Comparison of ENCODE assay signal across 10 mouse cellular contexts in the genomic region with DNA sequence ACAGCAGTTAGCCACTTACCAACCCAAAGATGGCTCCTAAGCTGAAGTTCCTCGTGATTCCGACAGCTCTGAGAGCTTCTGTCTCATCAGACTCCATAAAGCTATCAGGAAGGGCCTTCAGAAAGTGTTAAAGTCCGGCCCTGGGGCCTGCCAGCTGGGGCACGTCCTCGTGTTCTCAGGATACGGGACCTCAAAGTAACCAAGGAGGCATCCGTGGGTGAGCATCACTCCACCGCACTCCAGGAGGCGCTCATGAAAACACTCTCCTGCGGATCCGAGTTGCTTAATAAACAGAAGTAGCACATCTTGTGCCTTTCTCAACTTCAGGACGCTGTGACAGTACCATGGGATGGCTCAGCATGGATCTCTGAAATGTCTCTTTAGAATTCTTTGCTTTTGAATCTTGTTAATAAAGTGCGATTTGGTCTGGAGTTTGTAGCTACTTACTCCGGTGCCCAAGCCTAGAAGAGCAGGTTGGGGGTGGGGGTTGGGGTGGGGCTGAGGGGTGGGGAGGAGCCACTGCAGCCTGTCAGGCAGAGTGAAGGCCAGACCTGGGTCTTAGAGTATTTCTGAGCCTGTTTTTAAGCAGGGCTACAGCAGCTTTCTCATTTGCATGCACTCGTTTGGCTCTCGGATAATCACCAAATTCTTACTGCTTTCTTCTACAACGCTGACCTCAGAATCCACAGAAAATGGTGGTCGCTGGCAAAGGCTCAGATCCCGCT. TPM values are rescaled to one million over a fixed set of nuclear protein-coding genes. Genes with fewer than 3 reads are reported as not detected.
A peak's percentile ranks its signal among the peaks of the same experiment; 100 is the strongest.
DNase-seq lines count a peak whose midpoint lies in the region; ATAC-seq and TF ChIP-seq lines count a peak whose summit lies in the region.
"Had no signal": no experiment of that assay in that cellular context is flagged by ENCODE, and none has a peak within 500 bp of the region (broad histone marks: within the 10 kb centered on the region; RNA-seq: fewer than 3 reads in every experiment).

No protein-coding gene starts in this region.

- no peak for TF ChIP-seq EP300 in liver, postnatal 0 days (IDR thresholded peaks at IDR 0.05; ENCODE audit: low read depth)

- H3K4me3 ChIP-seq in forebrain, embryonic 11.5 days (ENCODE audit: low read depth, low read length), result no peak overlapping the region
- no peak overlapping the region for H3K4me3 ChIP-seq in forebrain, embryonic 16.5 days (replicated peaks; ENCODE audit: low read length)
- peak overlapping the region; percentile 12; the same call in 1 of the 2 replicates for H3K4me3 ChIP-seq in liver, embryonic 11.5 days (ENCODE audit: low read depth, low read length)
- no peak overlapping the region for H3K4me3 ChIP-seq in liver, postnatal 0 days (ENCODE audit: low read depth, low read length)
- H3K4me3 ChIP-seq in embryonic facial prominence, embryonic 12.5 days, result no peak overlapping the region
- peak overlapping the region; percentile 11; the same call in 1 of the 2 replicates for H3K4me3 ChIP-seq in limb, embryonic 10.5 days

- no peak overlapping the region for H3K27ac ChIP-seq in forebrain, embryonic 11.5 days (ENCODE audit: low read depth, low read length)
- no peak overlapping the region for H3K27ac ChIP-seq in forebrain, embryonic 16.5 days (ENCODE audit: low read length)
- no peak overlapping the region for H3K27ac ChIP-seq in liver, embryonic 11.5 days (ENCODE audit: low read depth, low read length)
- H3K27ac ChIP-seq in liver, postnatal 0 days (ENCODE audit: low read depth), result no peak overlapping the region
- peak overlapping the region; percentile 2; the same call in 1 of the 2 replicates for H3K27ac ChIP-seq in embryonic facial prominence, embryonic 12.5 days
- H3K27ac ChIP-seq in limb, embryonic 10.5 days, result peak overlapping the region; percentile 47; the same call in 1 of the 2 replicates

- H3K9ac ChIP-seq in forebrain, embryonic 11.5 days (ENCODE audit: low read length), result no peak overlapping the region
- H3K9ac ChIP-seq in forebrain, embryonic 16.5 days (replicated peaks; ENCODE audit: low read depth, low read length), result no peak overlapping the region
- no peak overlapping the region for H3K9ac ChIP-seq in liver, embryonic 11.5 days (ENCODE audit: low read depth, low read length)
- H3K9ac ChIP-seq in liver, postnatal 0 days (replicated peaks), result no peak overlapping the region
- H3K9ac ChIP-seq in embryonic facial prominence, embryonic 12.5 days, result no peak overlapping the region

- no peaks in the 10 kb centered on the region; the same call in 1 of the 2 replicates for H3K9me3 ChIP-seq in forebrain, embryonic 11.5 days (ENCODE audit: control insufficient read depth, low read length)
- peaks cover 7% of the 10 kb centered on the region for H3K9me3 ChIP-seq in forebrain, embryonic 16.5 days (ENCODE audit: control insufficient read depth, low read length)
- H3K9me3 ChIP-seq in liver, embryonic 11.5 days (ENCODE audit: control insufficient read depth, low read length), result 0 out of 2 replicates have a peak, but pooled peaks cover 2% of the 10 kb centered on the region
- H3K9me3 ChIP-seq in liver, postnatal 0 days (ENCODE audit: low read length), result no peaks in the 10 kb centered on the region
- 0 out of 2 replicates have a peak, but pooled peaks cover 5% of the 10 kb centered on the region for H3K9me3 ChIP-seq in embryonic facial prominence, embryonic 12.5 days
- 0 out of 2 replicates have a peak, but pooled peaks cover 4% of the 10 kb centered on the region for H3K9me3 ChIP-seq in limb, embryonic 10.5 days (replicated peaks)

- peak overlapping the region; percentile 31; the same call in 1 of the 2 replicates for H3K4me2 ChIP-seq in forebrain, embryonic 11.5 days (ENCODE audit: low read depth, low read length, severe bottlenecking)
- no peak overlapping the region for H3K4me2 ChIP-seq in forebrain, embryonic 16.5 days (ENCODE audit: low read length)
- peak overlapping the region; percentile 26 for H3K4me2 ChIP-seq in liver, embryonic 11.5 days
- no peak overlapping the region for H3K4me2 ChIP-seq in liver, postnatal 0 days (ENCODE audit: low read depth, low read length)
- H3K4me2 ChIP-seq in embryonic facial prominence, embryonic 12.5 days (replicated peaks), result 0 out of 2 replicates have a peak overlapping the region, but pooled peaks have one; percentile 4

- peaks cover 7% of the 10 kb centered on the region for H3K4me1 ChIP-seq in forebrain, embryonic 11.5 days (replicated peaks; ENCODE audit: control insufficient read depth, insufficient read depth, low read length)
- H3K4me1 ChIP-seq in forebrain, embryonic 16.5 days (replicated peaks; ENCODE audit: control insufficient read depth, insufficient read depth, low read length), result peaks cover 17% of the 10 kb centered on the region
- H3K4me1 ChIP-seq in liver, embryonic 11.5 days (replicated peaks; ENCODE audit: control insufficient read depth, insufficient read depth, low read length), result peaks cover 32% of the 10 kb centered on the region
- H3K4me1 ChIP-seq in liver, postnatal 0 days (ENCODE audit: insufficient read depth), result peaks cover 13% of the 10 kb centered on the region
- H3K4me1 ChIP-seq in embryonic facial prominence, embryonic 12.5 days, result peaks cover 37% of the 10 kb centered on the region
- peaks cover 44% of the 10 kb centered on the region for H3K4me1 ChIP-seq in limb, embryonic 10.5 days

- peaks cover 48% of the 10 kb centered on the region for H3K27me3 ChIP-seq in forebrain, embryonic 11.5 days (ENCODE audit: control insufficient read depth, insufficient read depth, low read length)
- peaks cover 60% of the 10 kb centered on the region for H3K27me3 ChIP-seq in forebrain, embryonic 16.5 days (replicated peaks; ENCODE audit: control insufficient read depth, insufficient read depth, low read length)
- no peaks in the 10 kb centered on the region for H3K27me3 ChIP-seq in liver, embryonic 11.5 days (replicated peaks; ENCODE audit: control insufficient read depth, insufficient read depth, low read length)
- no peaks in the 10 kb centered on the region for H3K27me3 ChIP-seq in liver, postnatal 0 days (ENCODE audit: insufficient read depth, low read length)
- no peaks in the 10 kb centered on the region for H3K27me3 ChIP-seq in embryonic facial prominence, embryonic 12.5 days
- no peaks in the 10 kb centered on the region for H3K27me3 ChIP-seq in limb, embryonic 10.5 days (ENCODE audit: low read depth, poor library complexity, severe bottlenecking)

- no peak for ATAC-seq in forebrain, embryonic 11.5 days (replicated peaks; ENCODE audit: low FRiP score)
- no peak for ATAC-seq in forebrain, embryonic 16.5 days
- ATAC-seq in liver, embryonic 11.5 days (replicated peaks; ENCODE audit: low FRiP score), result peak; percentile 58
- ATAC-seq in liver, postnatal 0 days, result no peak
- ATAC-seq in embryonic facial prominence, embryonic 12.5 days (ENCODE audit: insufficient number of reproducible peaks, insufficient read depth, low FRiP score, low TSS enrichment), result no peak

- 10% methylated on average over 19 of the region's 19 CpGs for WGBS in forebrain, embryonic 11.5 days
- 11% methylated on average over 19 of the region's 19 CpGs for WGBS in forebrain, embryonic 16.5 days
- 47% methylated on average over 19 of the region's 19 CpGs for WGBS in liver, embryonic 11.5 days
- WGBS in liver, postnatal 0 days (ENCODE audit: insufficient replicate concordance), result 66% methylated on average over 19 of the region's 19 CpGs
- WGBS in embryonic facial prominence, embryonic 12.5 days, result 19% methylated on average over 19 of the region's 19 CpGs
- 14% methylated on average over 19 of the region's 19 CpGs for WGBS in limb, embryonic 10.5 days

- no peak for TF ChIP-seq CTCF in liver, postnatal 0 days (IDR thresholded peaks at IDR 0.05; ENCODE audit: low read depth)

- DNase-seq in forebrain, embryonic 11.5 days (ENCODE audit: low spot score), result no peak
- DNase-seq in liver, embryonic 11.5 days (ENCODE audit: low spot score), result no peak
- DNase-seq in liver, postnatal 0 days, result no peak
- DNase-seq in limb, embryonic 10.5 days (ENCODE audit: low spot score), result peak; percentile 39
- DNase-seq in Muller cell, postnatal 12 days (ENCODE audit: inconsistent ontology term), result no peak
- no peak for DNase-seq in urinary bladder, postnatal 25 days (ENCODE audit: low spot score)
- DNase-seq: layer of hippocampus, postnatal 36 days; thymus, adult 18-20 months had no signal

- no peaks in the 10 kb centered on the region for H3K36me3 ChIP-seq in forebrain, embryonic 11.5 days (ENCODE audit: control insufficient read depth, insufficient read depth, low read length)
- H3K36me3 ChIP-seq in forebrain, embryonic 16.5 days (ENCODE audit: control insufficient read depth, insufficient read depth), result no peaks in the 10 kb centered on the region
- peaks cover 2% of the 10 kb centered on the region; the same call in 1 of the 2 replicates for H3K36me3 ChIP-seq in liver, embryonic 11.5 days (ENCODE audit: control insufficient read depth, insufficient read depth, low read length)
- H3K36me3 ChIP-seq in liver, postnatal 0 days (replicated peaks; ENCODE audit: insufficient read depth, low read length), result no peaks in the 10 kb centered on the region
- peaks cover 8% of the 10 kb centered on the region for H3K36me3 ChIP-seq in embryonic facial prominence, embryonic 12.5 days
- H3K36me3 ChIP-seq in limb, embryonic 10.5 days, result peaks cover 32% of the 10 kb centered on the region

RNA-seq across cellular contexts. Expression of gene Tgfbr3, which starts 38.7 kb away (rescaled TPM):
- polyA plus RNA-seq in forebrain, embryonic 11.5 days (2014; fragmentation: Nextera tagmentation; extraction: Ambion mirVana), result 6.9 and 7.6 TPM in 2 replicates
- polyA plus RNA-seq in forebrain, embryonic 16.5 days (2015; fragmentation: Nextera tagmentation; extraction: Ambion mirVana), result 2.2 and 4.0 TPM in 2 replicates
- 38.2 and 39.7 TPM in 2 replicates for polyA plus RNA-seq in liver, embryonic 11.5 days (2014; fragmentation: Nextera tagmentation; extraction: Ambion mirVana)
- 3.8 and 4.4 TPM in 2 replicates for polyA plus RNA-seq in liver, postnatal 0 days (2015; fragmentation: Nextera tagmentation; extraction: Ambion mirVana)
- 25.3 and 27.5 TPM in 2 replicates for polyA plus RNA-seq in embryonic facial prominence, embryonic 12.5 days (2016; fragmentation: Nextera tagmentation; extraction: Ambion mirVana)
- 12.1 and 13.6 TPM in 2 replicates for polyA plus RNA-seq in limb, embryonic 10.5 days (2016; fragmentation: Nextera tagmentation; extraction: Ambion mirVana)

Comparison
In these comparisons a context has a peak if more than half of its experiments do, and no peak if none do; other contexts are left out.
1. H3K4me2 ChIP-seq: peak in forebrain, embryonic 11.5 days (single experiment), liver, embryonic 11.5 days (single experiment) and embryonic facial prominence, embryonic 12.5 days (single experiment); none in forebrain, embryonic 16.5 days (single experiment) and liver, postnatal 0 days (single experiment).
2. H3K4me3 ChIP-seq: peak in liver, embryonic 11.5 days (single experiment) and limb, embryonic 10.5 days (single experiment); none in forebrain, embryonic 11.5 days (single experiment), forebrain, embryonic 16.5 days (single experiment), liver, postnatal 0 days (single experiment) and embryonic facial prominence, embryonic 12.5 days (single experiment).
3. H3K27ac ChIP-seq: peak in embryonic facial prominence, embryonic 12.5 days (single experiment) and limb, embryonic 10.5 days (single experiment); none in forebrain, embryonic 11.5 days (single experiment), forebrain, embryonic 16.5 days (single experiment), liver, embryonic 11.5 days (single experiment) and liver, postnatal 0 days (single experiment).